Comparison of ENCODE assay signal across 15 mouse cellular contexts in the genomic region with DNA sequence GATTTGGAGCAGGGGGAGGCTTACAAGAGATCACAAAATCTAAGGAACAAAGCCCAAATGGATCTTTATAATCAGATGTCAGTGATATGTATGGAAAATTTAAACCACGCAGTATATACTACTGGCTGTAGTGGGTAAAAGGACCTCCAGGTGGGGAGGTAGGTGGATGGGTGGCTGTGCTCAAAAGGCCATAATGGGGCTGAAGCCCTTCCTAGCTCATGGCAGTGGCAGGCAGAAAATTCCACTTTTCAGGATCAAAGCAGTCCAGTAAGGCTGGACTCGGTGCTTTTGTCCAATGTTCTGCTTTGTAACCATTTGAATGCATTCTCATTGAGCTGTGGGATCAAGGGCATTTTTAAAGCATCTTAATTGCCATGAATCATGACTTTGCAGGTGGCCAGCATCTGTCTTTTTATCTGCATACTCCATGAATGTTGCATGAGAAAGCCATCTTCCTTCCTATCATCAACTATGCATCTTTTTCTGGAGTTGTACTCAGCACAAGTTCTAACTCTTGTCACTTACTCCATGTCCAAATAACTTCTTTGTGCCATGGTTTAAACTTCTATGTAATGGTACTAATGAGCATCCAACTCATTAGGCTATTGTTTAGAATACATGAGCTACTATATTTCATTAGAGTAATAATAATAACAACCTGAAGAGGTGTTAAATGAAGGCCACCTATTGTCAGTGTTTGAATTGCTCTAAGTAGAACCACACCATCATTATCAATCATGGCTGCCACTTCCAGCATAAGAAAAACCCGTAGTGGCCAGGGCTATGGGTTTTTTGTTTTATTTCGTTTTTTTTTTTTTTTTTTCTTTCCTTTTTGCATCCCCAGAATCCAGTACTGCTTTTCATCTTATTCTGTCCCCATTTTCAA.
DNase-seq lines count a peak whose midpoint lies in the region; ATAC-seq lines count a peak whose summit lies in the region.
"Had no signal": no experiment of that assay in that cellular context is flagged by ENCODE, and none has a peak within 500 bp of the region (broad histone marks: within the 10 kb centered on the region; RNA-seq: fewer than 3 reads in every experiment).

No protein-coding gene starts in this region.

- DNase-seq in forebrain, embryonic 14.5 days (ENCODE audit: low spot score), result no peak
- DNase-seq in embryo, embryonic 10 days (ENCODE audit: low spot score), result peak; percentile 51
- peak; percentile 88 for DNase-seq in midbrain, embryonic 11.5 days (ENCODE audit: low spot score, missing footprints)
- DNase-seq in MN1 (ENCODE audit: low spot score), result no peak
- DNase-seq in urinary bladder, adult 2 months (ENCODE audit: low spot score), result no peak
- DNase-seq: adrenal gland, postnatal 25 days; cerebellum, adult 9-11 months; heart, adult 18-20 months; heart, postnatal 10 days; lung, postnatal 14 days had no signal

- H3K9ac ChIP-seq in forebrain, embryonic 14.5 days (ENCODE audit: low read length), result no peak overlapping the region
- H3K9ac ChIP-seq in forebrain, embryonic 16.5 days (replicated peaks; ENCODE audit: low read depth, low read length), result no peak overlapping the region
- H3K9ac ChIP-seq in midbrain, embryonic 11.5 days (ENCODE audit: low read length), result no peak overlapping the region
- no peak overlapping the region for H3K9ac ChIP-seq in neural tube, embryonic 13.5 days
- H3K9ac ChIP-seq: limb, embryonic 13.5 days had no signal

- ATAC-seq in forebrain, embryonic 14.5 days, result peak; percentile 55; the same call in 1 of the 2 replicates
- no peak for ATAC-seq in forebrain, embryonic 16.5 days
- ATAC-seq in midbrain, embryonic 11.5 days (ENCODE audit: low FRiP score), result peak; percentile 54
- peak; percentile 79 for ATAC-seq in neural tube, embryonic 13.5 days (ENCODE audit: low read depth)
- ATAC-seq in activated CD4-positive, CD25-positive, alpha-beta regulatory T cell, adult 4 months, result no peak

- 28% methylated on average over 4 of the region's 4 CpGs for WGBS in forebrain, embryonic 14.5 days
- 26% methylated on average over 4 of the region's 4 CpGs for WGBS in forebrain, embryonic 16.5 days
- WGBS in midbrain, embryonic 11.5 days, result 12% methylated on average over 4 of the region's 4 CpGs
- 14% methylated on average over 4 of the region's 4 CpGs for WGBS in neural tube, embryonic 13.5 days

- H3K4me3 ChIP-seq in forebrain, embryonic 14.5 days (ENCODE audit: low read depth, low read length), result no peak overlapping the region
- H3K4me3 ChIP-seq in forebrain, embryonic 16.5 days (replicated peaks; ENCODE audit: low read length), result no peak overlapping the region
- H3K4me3 ChIP-seq in midbrain, embryonic 11.5 days (ENCODE audit: low read depth, low read length), result no peak overlapping the region
- no peak overlapping the region for H3K4me3 ChIP-seq in neural tube, embryonic 13.5 days
- H3K4me3 ChIP-seq: limb, embryonic 13.5 days had no signal

- no peak overlapping the region for H3K4me2 ChIP-seq in forebrain, embryonic 14.5 days (ENCODE audit: low read length)
- H3K4me2 ChIP-seq in forebrain, embryonic 16.5 days (ENCODE audit: low read length), result no peak overlapping the region
- H3K4me2 ChIP-seq in midbrain, embryonic 11.5 days, result no peak overlapping the region
- no peak overlapping the region for H3K4me2 ChIP-seq in neural tube, embryonic 13.5 days
- H3K4me2 ChIP-seq: limb, embryonic 13.5 days had no signal

- H3K27me3 ChIP-seq in forebrain, embryonic 14.5 days (replicated peaks; ENCODE audit: control insufficient read depth, insufficient read depth, low read length), result no peaks in the 10 kb centered on the region
- H3K27me3 ChIP-seq in forebrain, embryonic 16.5 days (replicated peaks; ENCODE audit: control insufficient read depth, insufficient read depth, low read length), result no peaks in the 10 kb centered on the region
- H3K27me3 ChIP-seq in midbrain, embryonic 11.5 days (ENCODE audit: control insufficient read depth, insufficient read depth, low read length), result no peaks in the 10 kb centered on the region
- H3K27me3 ChIP-seq in neural tube, embryonic 13.5 days, result peaks cover 44% of the 10 kb centered on the region
- H3K27me3 ChIP-seq: limb, embryonic 13.5 days had no signal

- no peaks in the 10 kb centered on the region for H3K36me3 ChIP-seq in forebrain, embryonic 14.5 days (ENCODE audit: control insufficient read depth, insufficient read depth, low read length)
- no peaks in the 10 kb centered on the region for H3K36me3 ChIP-seq in forebrain, embryonic 16.5 days (ENCODE audit: control insufficient read depth, insufficient read depth)
- H3K36me3 ChIP-seq in midbrain, embryonic 11.5 days (ENCODE audit: control insufficient read depth, insufficient read depth, low read length), result no peaks in the 10 kb centered on the region
- H3K36me3 ChIP-seq in neural tube, embryonic 13.5 days, result no peaks in the 10 kb centered on the region
- H3K36me3 ChIP-seq: limb, embryonic 13.5 days had no signal

- peaks cover 4% of the 10 kb centered on the region; the same call in 1 of the 2 replicates for H3K4me1 ChIP-seq in forebrain, embryonic 14.5 days (ENCODE audit: control insufficient read depth, insufficient read depth, low read length)
- peaks cover 4% of the 10 kb centered on the region; the same call in 1 of the 2 replicates for H3K4me1 ChIP-seq in forebrain, embryonic 16.5 days (replicated peaks; ENCODE audit: control insufficient read depth, insufficient read depth, low read length)
- H3K4me1 ChIP-seq in midbrain, embryonic 11.5 days (ENCODE audit: control insufficient read depth, insufficient read depth, low read length), result peaks cover 8% of the 10 kb centered on the region; the same call in 1 of the 2 replicates
- H3K4me1 ChIP-seq in neural tube, embryonic 13.5 days (replicated peaks), result peaks cover 15% of the 10 kb centered on the region
- H3K4me1 ChIP-seq: limb, embryonic 13.5 days had no signal

- no peaks in the 10 kb centered on the region for H3K9me3 ChIP-seq in forebrain, embryonic 14.5 days (replicated peaks; ENCODE audit: control insufficient read depth, low read length)
- H3K9me3 ChIP-seq in forebrain, embryonic 16.5 days (ENCODE audit: control insufficient read depth, low read length), result no peaks in the 10 kb centered on the region
- no peaks in the 10 kb centered on the region for H3K9me3 ChIP-seq in midbrain, embryonic 11.5 days (ENCODE audit: control insufficient read depth, low read length)
- no peaks in the 10 kb centered on the region for H3K9me3 ChIP-seq in neural tube, embryonic 13.5 days
- H3K9me3 ChIP-seq: limb, embryonic 13.5 days had no signal

- no peak overlapping the region for H3K27ac ChIP-seq in forebrain, embryonic 14.5 days (ENCODE audit: low read depth, low read length)
- no peak overlapping the region for H3K27ac ChIP-seq in forebrain, embryonic 16.5 days (ENCODE audit: low read length)
- H3K27ac ChIP-seq in midbrain, embryonic 11.5 days (ENCODE audit: low read depth, low read length), result peak overlapping the region; percentile 21; the same call in 1 of the 2 replicates
- peak overlapping the region; percentile 80; the same call in 1 of the 2 replicates for H3K27ac ChIP-seq in neural tube, embryonic 13.5 days (replicated peaks)
- H3K27ac ChIP-seq: kidney, postnatal 0 days; limb, embryonic 13.5 days had no signal

Comparison
In these comparisons a context has a peak if more than half of its experiments do, and no peak if none do; other contexts are left out.
1. ATAC-seq: peak in forebrain, embryonic 14.5 days (single experiment), midbrain, embryonic 11.5 days (single experiment) and neural tube, embryonic 13.5 days (single experiment); none in forebrain, embryonic 16.5 days (single experiment) and activated CD4-positive, CD25-positive, alpha-beta regulatory T cell, adult 4 months (single experiment).
2. DNase-seq: peak in embryo, embryonic 10 days (single experiment) and midbrain, embryonic 11.5 days (single experiment); none in forebrain, embryonic 14.5 days (single experiment), MN1 (single experiment) and urinary bladder, adult 2 months (single experiment).
3. H3K27ac ChIP-seq: peak in midbrain, embryonic 11.5 days (single experiment) and neural tube, embryonic 13.5 days (single experiment); none in forebrain, embryonic 14.5 days (single experiment) and forebrain, embryonic 16.5 days (single experiment).